8 mouse cellular contexts compared by ENCODE assay signal in genomic region chr19:3906795-3907786, GRCm38 (mm10). TPM values are rescaled to one million over a fixed set of nuclear protein-coding genes. Genes with fewer than 3 reads are reported as not detected.
DNase-seq lines count a peak whose midpoint lies in the region; ATAC-seq and TF ChIP-seq lines count a peak whose summit lies in the region.

Tcirg1 (minus strand) TSS chr19:3907133.

- H3K27ac ChIP-seq in cerebellum, adult 2 months (ENCODE audit: insufficient read depth, low read length), result no peak within 1 kb of the TSS
- peak within 1 kb of the TSS; percentile 52; the same call in 1 of the 2 replicates for H3K27ac ChIP-seq in limb, embryonic 13.5 days
- no peak within 1 kb of the TSS for H3K27ac ChIP-seq in midbrain, embryonic 14.5 days (replicated peaks; ENCODE audit: low read depth, low read length)

- TF ChIP-seq CTCF in cerebellum, adult 2 months (IDR thresholded peaks at IDR 0.05; ENCODE audit: borderline replicate concordance, insufficient read depth, low read depth, low read length), result no peak

- peaks cover 6% of the 10 kb centered on the region; the same call in 1 of the 2 replicates for H3K4me1 ChIP-seq in cerebellum, adult 2 months (ENCODE audit: control insufficient read depth, insufficient read depth, low read length)
- H3K4me1 ChIP-seq in limb, embryonic 13.5 days, result peaks cover 46% of the 10 kb centered on the region
- peaks cover 13% of the 10 kb centered on the region for H3K4me1 ChIP-seq in midbrain, embryonic 14.5 days (ENCODE audit: control insufficient read depth, insufficient read depth, low read length)

- TF ChIP-seq POLR2A in cerebellum, adult 2 months (IDR thresholded peaks at IDR 0.05; ENCODE audit: borderline replicate concordance, insufficient read depth, low read length), result no peak

- WGBS in cerebellum, adult 2 months, result 7% methylated on average over 36 of the region's 36 CpGs
- 4% methylated on average over 36 of the region's 36 CpGs for WGBS in limb, embryonic 13.5 days
- 6% methylated on average over 36 of the region's 36 CpGs for WGBS in midbrain, embryonic 14.5 days

- peak; percentile 50 to 59 for DNase-seq in cerebellum, adult 2 months
- DNase-seq in cerebellum, adult 8-10 months, result no peak
- peak; percentile 70 for DNase-seq in embryo, embryonic 9.5 days (ENCODE audit: extremely low spot score)
- DNase-seq in heart, adult 11 months, result peak; percentile 99
- DNase-seq in kidney, adult 11 months, result peak; percentile 88
- DNase-seq in midbrain, embryonic 14.5 days, result peak; percentile 60
- DNase-seq in spleen, postnatal 10 days (ENCODE audit: low spot score in 2 of 2), result peak; percentile 63 to 76

- H3K9ac ChIP-seq in limb, embryonic 13.5 days, result peak within 1 kb of the TSS; percentile 76
- H3K9ac ChIP-seq in midbrain, embryonic 14.5 days (replicated peaks; ENCODE audit: low read length), result peak within 1 kb of the TSS; percentile 46

- H3K36me3 ChIP-seq in limb, embryonic 13.5 days, result peaks cover 56% of the 10 kb centered on the region
- peaks cover 32% of the 10 kb centered on the region for H3K36me3 ChIP-seq in midbrain, embryonic 14.5 days (ENCODE audit: control insufficient read depth, insufficient read depth, low read length)

- peak within 1 kb of the TSS; percentile 33 for H3K4me3 ChIP-seq in cerebellum, adult 2 months (replicated peaks; ENCODE audit: insufficient read depth, low read depth, low read length)
- peak within 1 kb of the TSS; percentile 58 for H3K4me3 ChIP-seq in limb, embryonic 13.5 days
- peak within 1 kb of the TSS; percentile 32 for H3K4me3 ChIP-seq in midbrain, embryonic 14.5 days (replicated peaks; ENCODE audit: low read depth, low read length)

- H3K9me3 ChIP-seq in limb, embryonic 13.5 days, result no peaks in the 10 kb centered on the region
- H3K9me3 ChIP-seq in midbrain, embryonic 14.5 days (ENCODE audit: control insufficient read depth, low read length), result no peaks in the 10 kb centered on the region

- no peaks in the 10 kb centered on the region for H3K27me3 ChIP-seq in cerebellum, adult 2 months (ENCODE audit: control insufficient read depth, insufficient read depth, low read length)
- H3K27me3 ChIP-seq in limb, embryonic 13.5 days, result no peaks in the 10 kb centered on the region
- H3K27me3 ChIP-seq in midbrain, embryonic 14.5 days (ENCODE audit: control insufficient read depth, insufficient read depth, low read length), result peaks cover 5% of the 10 kb centered on the region; the same call in 1 of the 2 replicates

- ATAC-seq in limb, embryonic 13.5 days (ENCODE audit: low FRiP score, low read depth), result peak; percentile 89
- peak; percentile 47 for ATAC-seq in midbrain, embryonic 14.5 days (ENCODE audit: low FRiP score, low TSS enrichment)

- peak within 1 kb of the TSS; percentile 83 for H3K4me2 ChIP-seq in limb, embryonic 13.5 days (replicated peaks)
- peak within 1 kb of the TSS; percentile 63 for H3K4me2 ChIP-seq in midbrain, embryonic 14.5 days (ENCODE audit: low read length)

RNA-seq across cellular contexts. Expression of gene Tcirg1, which starts in this region (rescaled TPM):
- polyA plus RNA-seq in cerebellum, adult 2 months (2012; rRNA removed), result 29.9 and 32.3 TPM in 2 replicates
- polyA plus RNA-seq in limb, embryonic 13.5 days (2015; fragmentation: Nextera tagmentation; extraction: Ambion mirVana), result 40.3 and 52.9 TPM in 2 replicates
- 7.4 and 11.0 TPM in 2 replicates for polyA plus RNA-seq in midbrain, embryonic 14.5 days (2014; fragmentation: Nextera tagmentation; extraction: Ambion mirVana)
